ENCODE assay signal across 8 mouse cellular contexts in genomic region chr11:120352571-120353290, GRCm38 (mm10). TPM values are rescaled to one million over a fixed set of nuclear protein-coding genes. Genes with fewer than 3 reads are reported as not detected.
DNase-seq lines count a peak whose midpoint lies in the region; ATAC-seq and TF ChIP-seq lines count a peak whose summit lies in the region.

No protein-coding gene starts in this region.

- peaks cover 15% of the 10 kb centered on the region for H3K79me2 ChIP-seq in myocyte (ENCODE audit: control insufficient read depth, insufficient read depth)

- no peak for TF ChIP-seq EP300 in heart, postnatal 0 days (IDR thresholded peaks at IDR 0.05; ENCODE audit: low read depth)

- peaks cover 30% of the 10 kb centered on the region for H3K4me1 ChIP-seq in heart, postnatal 0 days (ENCODE audit: control insufficient read depth, insufficient read depth)
- H3K4me1 ChIP-seq in limb, embryonic 14.5 days (ENCODE audit: control insufficient read depth, insufficient read depth, low read length): peaks cover 26% of the 10 kb centered on the region

- no peak overlapping the region for H3K4me2 ChIP-seq in heart, postnatal 0 days (ENCODE audit: low read depth, low read length)
- H3K4me2 ChIP-seq in limb, embryonic 14.5 days (replicated peaks; ENCODE audit: low read depth, low read length, severe bottlenecking): no peak overlapping the region; the same call in 1 of the 2 replicates
- peak overlapping the region; percentile 78 for H3K4me2 ChIP-seq in myocyte (ENCODE audit: low read depth)

- no peaks in the 10 kb centered on the region for H3K9me3 ChIP-seq in heart, postnatal 0 days (replicated peaks; ENCODE audit: control insufficient read depth, low read length)
- H3K9me3 ChIP-seq in limb, embryonic 14.5 days (ENCODE audit: control insufficient read depth, low read length): no peaks in the 10 kb centered on the region

- 53% methylated on average over 13 of the region's 13 CpGs for WGBS in heart, postnatal 0 days
- WGBS in limb, embryonic 14.5 days: 57% methylated on average over 12 of the region's 13 CpGs

- no peaks in the 10 kb centered on the region for H3K36me3 ChIP-seq in heart, postnatal 0 days (replicated peaks; ENCODE audit: control insufficient read depth, insufficient read depth, low read length)
- no peaks in the 10 kb centered on the region for H3K36me3 ChIP-seq in limb, embryonic 14.5 days (ENCODE audit: control insufficient read depth, insufficient read depth, low read length)
- no peaks in the 10 kb centered on the region for H3K36me3 ChIP-seq in myocyte (ENCODE audit: control insufficient read depth, insufficient read depth)

- no peak overlapping the region for H3K4me3 ChIP-seq in heart, postnatal 0 days (ENCODE audit: low read depth, low read length)
- H3K4me3 ChIP-seq in limb, embryonic 14.5 days (replicated peaks; ENCODE audit: low read length): no peak overlapping the region
- no peak overlapping the region for H3K4me3 ChIP-seq in myocyte

- no peak for ATAC-seq in heart, postnatal 0 days (ENCODE audit: insufficient read depth, low read depth)
- ATAC-seq in limb, embryonic 14.5 days (ENCODE audit: low FRiP score, low read depth): no peak

- no peaks in the 10 kb centered on the region for H3K27me3 ChIP-seq in heart, postnatal 0 days (ENCODE audit: control insufficient read depth, insufficient read depth, low read length)
- no peaks in the 10 kb centered on the region for H3K27me3 ChIP-seq in limb, embryonic 14.5 days (ENCODE audit: control insufficient read depth, insufficient read depth, low read length)
- H3K27me3 ChIP-seq in myocyte (ENCODE audit: control insufficient read depth, insufficient read depth, insufficient read length): no peaks in the 10 kb centered on the region

- peak overlapping the region; percentile 30; the same call in 1 of the 2 replicates for H3K9ac ChIP-seq in heart, postnatal 0 days (replicated peaks; ENCODE audit: low read depth, low read length)
- peak overlapping the region; percentile 40; the same call in 1 of the 2 replicates for H3K9ac ChIP-seq in limb, embryonic 14.5 days (ENCODE audit: low read depth, low read length, severe bottlenecking)

- H3ac ChIP-seq in myocyte (ENCODE audit: control insufficient read depth, insufficient read length): no peak overlapping the region

- TF ChIP-seq POLR2A in limb, embryonic 14.5 days (IDR thresholded peaks at IDR 0.05; ENCODE audit: borderline replicate concordance, extremely low read depth, insufficient read depth, insufficient read length): no peak
- TF ChIP-seq POLR2A in myocyte (IDR thresholded peaks at IDR 0.05; ENCODE audit: insufficient read length, low read depth): no peak

- TF ChIP-seq CTCF in heart, postnatal 0 days (IDR thresholded peaks at IDR 0.05; ENCODE audit: low read depth): peak; percentile 6; the same call in 1 of the 2 replicates

- H3K27ac ChIP-seq in heart, postnatal 0 days (ENCODE audit: low read depth): peak overlapping the region; percentile 99
- peak overlapping the region; percentile 70 for H3K27ac ChIP-seq in limb, embryonic 14.5 days (replicated peaks; ENCODE audit: low read depth, low read length)

- peak; percentile 36 for DNase-seq in cerebellum, adult 9-11 months
- no peak for DNase-seq in cerebellum, postnatal 36 days
- DNase-seq in thymus, postnatal 36 days: peak; percentile 4 to 19
- no peak for DNase-seq in thymus, postnatal 25 days
- DNase-seq in heart, postnatal 0 days (ENCODE audit: low spot score): peak; percentile 57
- DNase-seq in limb, embryonic 14.5 days (ENCODE audit: low spot score): peak; percentile 49
- DNase-seq in natural killer cell, adult 2 months (ENCODE audit: low spot score in 2 of 2): no peak

TF ChIP-seq in myocyte, 11 proteins besides CTCF, POLR2A, EP300 and RAD21:
- TF ChIP-seq CEBPB (IDR thresholded peaks at IDR 0.05; ENCODE audit: insufficient read depth, poor library complexity, severe bottlenecking): no peak
- no peak for TF ChIP-seq MYOD1 (IDR thresholded peaks at IDR 0.05; ENCODE audit: control insufficient read depth in 1 of 3, insufficient read length in 2 of 3, low read depth in 2 of 3)
- no peak for TF ChIP-seq POLR2AphosphoS2 (IDR thresholded peaks at IDR 0.05; ENCODE audit: insufficient read length, low read depth)
- TF ChIP-seq E2F4 (IDR thresholded peaks at IDR 0.05; ENCODE audit: insufficient read depth): no peak
- TF ChIP-seq TCF3 (IDR thresholded peaks at IDR 0.05; ENCODE audit: insufficient read length, low read depth): no peak
- TF ChIP-seq MYOG (IDR thresholded peaks at IDR 0.05; ENCODE audit: control insufficient read depth in 1 of 3, insufficient read depth in 1 of 3, insufficient read length in 2 of 3, low read depth in 2 of 3): no peak
- TF ChIP-seq MAX (IDR thresholded peaks at IDR 0.05; ENCODE audit: low read depth): no peak
- TF ChIP-seq SRF (IDR thresholded peaks at IDR 0.05; ENCODE audit: control insufficient read depth, insufficient read length, low read depth): no peak
- TF ChIP-seq USF1 (IDR thresholded peaks at IDR 0.05; ENCODE audit: low read depth): no peak
- TF ChIP-seq TCF12 (IDR thresholded peaks at IDR 0.05; ENCODE audit: insufficient read depth, poor library complexity, severe bottlenecking): no peak
- TF ChIP-seq REST (IDR thresholded peaks at IDR 0.05; ENCODE audit: insufficient read depth, insufficient read length): no peak
TF ChIP-seq in myocyte: peak in this region for 0.

RNA-seq across cellular contexts. Expression of gene Actg1, which starts 4.4 kb away (rescaled TPM):
- total RNA-seq in heart, postnatal 0 days (2014; rRNA removed; ENCODE audit: low replicate concordance): 700 and 751 TPM in 2 replicates
- 639 and 714 TPM in 2 replicates for polyA plus RNA-seq in heart, postnatal 0 days (2015; fragmentation: Nextera tagmentation; extraction: Ambion mirVana)
- 1,359 and 1,631 TPM in 2 replicates for polyA plus RNA-seq in limb, embryonic 14.5 days (2012; rRNA removed)
- polyA plus RNA-seq in limb, embryonic 14.5 days (2014; fragmentation: Nextera tagmentation; extraction: Ambion mirVana): 2,223 and 2,513 TPM in 2 replicates
- polyA plus RNA-seq in myocyte (2012; fragmentation: generic; extraction: Trizol): 2,358 TPM

RNA-seq across cellular contexts. Expression of gene Fscn2, which starts 8.6 kb away (rescaled TPM):
- not detected in 2 replicates for total RNA-seq in heart, postnatal 0 days (2014; rRNA removed; ENCODE audit: low replicate concordance)
- polyA plus RNA-seq in heart, postnatal 0 days (2015; fragmentation: Nextera tagmentation; extraction: Ambion mirVana): 0.65 and 0.68 TPM in 2 replicates
- 0.32 and 0.36 TPM in 2 replicates for polyA plus RNA-seq in limb, embryonic 14.5 days (2012; rRNA removed)
- 0.88 and 1.6 TPM in 2 replicates for polyA plus RNA-seq in limb, embryonic 14.5 days (2014; fragmentation: Nextera tagmentation; extraction: Ambion mirVana)
- polyA plus RNA-seq in myocyte (2012; fragmentation: generic; extraction: Trizol): 1.1 TPM

RNA-seq across cellular contexts. Expression of gene Faap100, which starts 25.8 kb away (rescaled TPM):
- total RNA-seq in heart, postnatal 0 days (2014; rRNA removed; ENCODE audit: low replicate concordance): 46.7 and 70.5 TPM in 2 replicates
- polyA plus RNA-seq in heart, postnatal 0 days (2015; fragmentation: Nextera tagmentation; extraction: Ambion mirVana): 22.3 and 28.6 TPM in 2 replicates
- 45.0 and 64.7 TPM in 2 replicates for polyA plus RNA-seq in limb, embryonic 14.5 days (2012; rRNA removed)
- 33.9 and 42.0 TPM in 2 replicates for polyA plus RNA-seq in limb, embryonic 14.5 days (2014; fragmentation: Nextera tagmentation; extraction: Ambion mirVana)
- 12.3 TPM for polyA plus RNA-seq in myocyte (2012; fragmentation: generic; extraction: Trizol)

Comparison
In these comparisons a context has a peak if more than half of its experiments do, and no peak if none do; other contexts are left out.
1. DNase-seq: peak in cerebellum, adult 9-11 months (single experiment), thymus, postnatal 36 days (2 of 2), heart, postnatal 0 days (single experiment) and limb, embryonic 14.5 days (single experiment); none in cerebellum, postnatal 36 days (0 of 2), thymus, postnatal 25 days (single experiment) and natural killer cell, adult 2 months (0 of 2).